Mouse (Mus musculus): ENCODE results near the gene Dnaja4. TPM values are rescaled to one million over a fixed set of nuclear protein-coding genes. Genes with fewer than 3 reads are reported as not detected.

Gene Dnaja4
- polyA plus RNA-seq (2016; fragmentation: Nextera tagmentation; extraction: Ambion mirVana), result 3.2 and 3.5 TPM in 2 replicates

DNA sequence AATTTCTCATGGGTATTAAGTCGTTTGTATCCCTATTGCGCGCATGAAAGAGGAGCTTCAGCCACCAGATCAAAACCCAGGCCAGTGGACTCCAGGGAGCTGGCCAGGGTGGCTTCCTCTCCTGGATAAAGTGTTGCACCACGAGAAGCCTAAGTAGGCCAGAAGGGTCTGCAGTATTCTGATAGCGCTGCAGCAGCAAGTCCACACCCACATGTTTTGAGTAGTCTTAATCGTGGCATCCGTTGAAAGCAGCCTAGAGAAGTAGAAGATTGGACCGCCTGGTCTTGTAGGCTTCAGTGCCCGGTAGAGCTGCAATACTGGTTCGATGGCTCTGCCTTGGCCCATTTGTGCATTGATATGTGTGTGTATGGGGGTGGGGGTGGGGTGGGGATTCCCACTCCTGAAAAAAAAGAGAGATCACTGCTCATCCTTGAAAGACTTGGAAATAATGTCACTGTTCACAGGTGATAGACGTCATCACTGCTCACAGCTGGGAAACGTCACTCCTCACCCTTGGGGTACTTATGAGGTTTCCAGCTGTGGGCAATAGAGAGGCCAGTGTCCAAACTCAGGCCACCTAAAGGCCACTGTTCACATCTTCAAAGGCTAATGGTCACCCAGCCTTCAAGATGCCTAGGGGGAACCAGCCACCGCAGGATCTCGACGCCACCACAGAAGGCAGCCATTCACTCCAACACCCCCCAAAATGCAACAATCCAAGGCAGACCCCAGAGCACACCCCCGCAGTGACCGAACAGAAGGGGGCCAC is at the start of gene Dnaja4:
Gene Dnaja4, plus strand, starts transcription at position 556 of the 769 bp plus-strand sequence.
- H3K4me3 ChIP-seq, result peak within 1 kb of the TSS; percentile 80
- H3K9me3 ChIP-seq, result no peaks in the 10 kb centered on the region
- peaks cover 24% of the 10 kb centered on the region for H3K4me1 ChIP-seq
- 67% methylated on average over 17 of the region's 17 CpGs for WGBS
- H3K27ac ChIP-seq (replicated peaks), result peak within 1 kb of the TSS; percentile 84
- DNase-seq (ENCODE audit: low spot score), result no peak
- no peaks in the 10 kb centered on the region for H3K36me3 ChIP-seq (replicated peaks)
- H3K27me3 ChIP-seq (replicated peaks; ENCODE audit: low read depth, poor library complexity, severe bottlenecking), result peaks cover 77% of the 10 kb centered on the region

DNA sequence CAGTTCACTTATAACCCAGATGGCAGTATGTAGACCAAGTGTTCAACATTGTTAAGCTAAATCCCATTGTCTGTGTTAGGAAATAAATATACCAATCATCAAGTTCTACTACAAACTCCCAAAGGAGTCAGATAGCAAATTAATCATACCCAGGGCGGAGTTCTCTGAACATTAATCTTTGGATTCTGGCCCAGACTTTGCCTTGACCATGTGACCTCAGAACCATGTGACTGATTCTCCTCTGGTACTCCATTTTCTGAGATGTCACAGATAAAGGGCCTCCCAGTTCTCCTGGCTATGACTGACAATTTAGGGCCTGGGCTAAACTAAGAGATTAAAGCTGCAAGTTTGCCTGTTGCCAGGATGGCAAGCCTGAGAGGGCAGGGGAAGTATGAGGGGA is 49.3 kb upstream of the Dnaja4 start:
- no peaks in the 10 kb centered on the region for H3K4me1 ChIP-seq
- no peaks in the 10 kb centered on the region for H3K27me3 ChIP-seq (replicated peaks; ENCODE audit: low read depth, poor library complexity, severe bottlenecking)
- WGBS, result 91% methylated on average over 1 of the region's 1 CpGs
- H3K4me3 ChIP-seq, result no peak overlapping the region
- H3K9me3 ChIP-seq, result no peaks in the 10 kb centered on the region
- H3K36me3 ChIP-seq (replicated peaks), result no peaks in the 10 kb centered on the region
- no peak for DNase-seq (ENCODE audit: low spot score)
- H3K27ac ChIP-seq (replicated peaks), result no peak overlapping the region

DNA sequence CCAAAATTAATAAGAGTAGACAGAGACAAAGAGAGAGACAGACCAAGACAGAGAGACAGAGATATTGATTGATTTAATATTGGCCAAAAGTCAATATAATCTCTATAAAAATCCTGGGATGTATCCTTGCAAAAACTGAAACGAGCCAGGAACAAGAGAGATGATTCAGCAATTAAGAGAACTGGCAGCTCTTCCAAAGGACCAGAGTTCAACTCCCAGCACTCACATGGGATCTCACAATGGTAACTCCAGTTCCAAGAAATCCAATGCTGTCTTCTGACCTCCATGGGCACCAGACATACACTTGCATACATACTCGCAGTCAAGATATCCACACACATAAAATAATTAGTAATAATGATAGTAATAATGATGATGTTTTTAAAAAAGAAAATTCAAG is 45.9 kb upstream of the Dnaja4 start:
- H3K36me3 ChIP-seq (replicated peaks), result no peaks in the 10 kb centered on the region
- no peaks in the 10 kb centered on the region for H3K9me3 ChIP-seq
- 81% methylated on average over 2 of the region's 2 CpGs for WGBS
- H3K4me1 ChIP-seq, result no peaks in the 10 kb centered on the region
- DNase-seq (ENCODE audit: low spot score), result no peak
- H3K27ac ChIP-seq (replicated peaks), result no peak overlapping the region
- H3K4me3 ChIP-seq, result no peak overlapping the region
- no peaks in the 10 kb centered on the region for H3K27me3 ChIP-seq (replicated peaks; ENCODE audit: low read depth, poor library complexity, severe bottlenecking)

DNA sequence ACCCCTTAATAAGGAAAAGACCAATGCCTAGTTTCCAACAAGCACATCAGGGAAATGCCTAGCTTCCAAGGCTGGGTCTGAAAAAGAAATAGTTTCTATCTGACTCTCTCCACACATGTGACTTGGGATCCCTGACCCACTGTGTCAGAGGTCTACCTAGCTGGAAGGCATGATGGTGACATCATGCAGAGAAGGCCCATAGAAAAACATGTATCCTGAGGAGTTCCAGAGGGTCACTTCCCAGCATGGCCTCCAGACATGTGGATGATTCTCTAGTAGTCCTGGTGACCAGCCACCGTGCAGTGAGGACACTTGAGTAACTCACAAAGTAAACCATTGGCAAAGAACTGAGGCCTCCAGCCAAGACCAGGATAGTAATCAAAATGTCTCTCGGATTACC is 42.8 kb upstream of the Dnaja4 start:
- Histone ChIP-seq H3K9me3 (no peaks in the 10 kb centered on the region), H3K27me3 (replicated peaks; ENCODE audit: low read depth, poor library complexity, severe bottlenecking) (no peaks in the 10 kb centered on the region), H3K27ac (replicated peaks) (no peak overlapping the region), H3K36me3 (replicated peaks) (no peaks in the 10 kb centered on the region), H3K4me3 (no peak overlapping the region), H3K4me1 (no peaks in the 10 kb centered on the region)
- 77% methylated on average over 2 of the region's 2 CpGs for WGBS
- DNase-seq (ENCODE audit: low spot score), result no peak

DNA sequence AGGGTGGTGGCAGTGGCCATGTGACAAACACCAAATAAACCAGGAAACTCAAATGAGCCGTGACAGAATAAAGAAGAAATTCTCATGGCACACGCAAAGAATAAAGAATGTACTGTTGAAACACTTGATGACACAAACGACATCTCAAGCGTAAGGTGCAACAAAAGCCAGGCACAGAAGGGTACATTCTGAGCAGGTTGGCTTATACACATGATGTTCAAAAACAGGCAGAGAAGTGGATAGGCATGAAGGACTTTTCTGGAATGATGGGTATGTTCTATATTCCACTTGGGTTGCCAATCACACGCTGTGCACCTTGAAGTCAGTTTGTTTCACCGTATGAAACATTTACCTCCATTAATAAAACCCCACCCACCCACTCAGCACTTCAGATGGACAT is 42.3 kb upstream of the Dnaja4 start:
- Histone ChIP-seq H3K9me3 (no peaks in the 10 kb centered on the region), H3K4me1 (peaks cover 3% of the 10 kb centered on the region), H3K27me3 (replicated peaks; ENCODE audit: low read depth, poor library complexity, severe bottlenecking) (no peaks in the 10 kb centered on the region), H3K36me3 (replicated peaks) (no peaks in the 10 kb centered on the region), H3K27ac (replicated peaks) (no peak overlapping the region), H3K4me3 (no peak overlapping the region)
- WGBS, result 89% methylated on average over 6 of the region's 6 CpGs
- DNase-seq (ENCODE audit: low spot score), result no peak

DNA sequence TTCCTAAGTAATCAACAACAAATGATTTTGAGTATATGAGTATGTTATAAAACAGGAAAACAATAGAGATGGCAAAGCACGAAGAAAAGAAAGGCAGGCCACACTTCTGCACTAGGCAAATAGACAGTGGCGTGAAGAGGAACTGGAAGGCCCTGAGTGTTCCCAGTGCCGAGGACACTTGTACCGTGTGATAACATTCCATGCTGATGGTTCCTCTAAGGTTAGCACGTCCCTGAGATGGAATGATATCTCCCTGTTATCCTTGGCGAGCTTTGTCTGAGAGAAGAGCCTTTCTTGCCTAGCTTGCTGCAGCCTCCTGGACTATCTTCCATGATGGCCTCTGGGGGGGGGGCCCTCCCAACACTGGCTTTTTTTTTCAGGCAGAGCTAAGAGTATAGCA is 39.9 kb upstream of the Dnaja4 start:
- Histone ChIP-seq H3K4me1 (peaks cover 14% of the 10 kb centered on the region), H3K27me3 (replicated peaks; ENCODE audit: low read depth, poor library complexity, severe bottlenecking) (no peaks in the 10 kb centered on the region), H3K9me3 (no peaks in the 10 kb centered on the region), H3K36me3 (replicated peaks) (no peaks in the 10 kb centered on the region), H3K4me3 (no peak overlapping the region), H3K27ac (replicated peaks) (no peak overlapping the region)
- DNase-seq (ENCODE audit: low spot score), result no peak
- 88% methylated on average over 6 of the region's 6 CpGs for WGBS

DNA sequence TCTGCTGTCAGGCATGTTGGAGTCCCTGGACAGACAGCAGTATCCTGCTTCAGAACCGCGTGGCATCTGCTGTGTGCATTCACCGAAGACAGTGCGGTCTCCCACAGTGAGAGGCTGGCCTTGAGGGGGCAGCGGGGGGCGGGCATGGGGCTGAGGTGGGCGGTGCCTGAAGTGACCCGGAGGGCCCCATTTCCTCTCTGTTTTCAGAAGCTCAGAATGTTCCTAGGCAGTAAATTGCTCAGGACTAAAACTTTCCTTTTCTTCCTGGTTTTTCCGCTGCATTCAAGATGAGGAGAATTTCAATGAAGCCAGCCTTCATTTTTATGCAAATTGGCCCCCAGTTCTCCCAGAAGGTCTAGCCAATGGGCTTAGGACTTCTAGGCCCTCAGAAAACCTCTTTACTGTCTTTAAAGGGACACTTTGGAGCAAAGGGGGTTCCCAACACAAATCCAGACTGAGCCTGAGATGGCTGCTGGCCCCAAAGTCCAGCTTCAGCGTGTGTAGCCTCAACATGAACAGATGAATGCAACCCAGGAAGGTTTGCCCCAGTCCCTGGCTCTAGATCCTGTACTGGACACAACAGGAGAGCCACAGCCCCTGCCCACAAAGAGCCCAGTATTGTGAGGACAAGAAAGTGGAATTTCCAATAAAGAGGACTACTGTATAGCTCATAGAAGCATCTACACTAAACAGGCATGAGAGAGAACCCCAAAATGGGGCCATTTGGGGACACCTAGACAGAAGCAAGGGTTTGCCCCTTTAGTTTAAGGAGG is 36.9 kb upstream of the Dnaja4 start, which contains the start of gene Acsbg1:
Gene Acsbg1, minus strand, starts transcription at position 266 of the 773 bp plus-strand sequence.
- H3K27me3 ChIP-seq (replicated peaks; ENCODE audit: low read depth, poor library complexity, severe bottlenecking), result no peaks in the 10 kb centered on the region
- peak within 1 kb of the TSS; percentile 38 for H3K4me3 ChIP-seq
- DNase-seq (ENCODE audit: low spot score), result peak; percentile 16
- H3K27ac ChIP-seq (replicated peaks), result peak within 1 kb of the TSS; percentile 63
- H3K9me3 ChIP-seq, result no peaks in the 10 kb centered on the region
- 19% methylated on average over 10 of the region's 10 CpGs for WGBS
- no peaks in the 10 kb centered on the region for H3K36me3 ChIP-seq (replicated peaks)
- H3K4me1 ChIP-seq, result peaks cover 14% of the 10 kb centered on the region

DNA sequence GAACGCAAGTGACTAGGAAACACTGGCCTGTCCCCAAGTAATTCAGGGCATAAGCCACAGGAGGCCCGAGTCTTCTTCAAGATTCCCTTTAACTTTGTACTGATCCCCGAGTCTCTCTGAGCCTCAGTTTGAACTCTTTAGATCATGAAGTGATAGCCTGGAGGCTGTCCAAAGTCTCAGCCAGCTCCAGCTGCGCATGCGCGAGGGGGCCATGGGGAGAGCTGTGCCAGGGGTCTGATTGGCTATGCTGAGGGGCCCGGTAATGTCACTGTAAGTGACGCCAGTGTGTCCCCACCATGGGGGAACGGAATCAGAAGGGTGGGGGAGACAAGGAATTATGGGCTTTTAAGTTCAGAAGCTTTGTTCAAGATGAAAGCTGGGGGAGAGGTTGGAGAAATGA is 34.3 kb upstream of the Dnaja4 start:
- H3K4me1 ChIP-seq, result peaks cover 14% of the 10 kb centered on the region
- no peaks in the 10 kb centered on the region for H3K9me3 ChIP-seq
- 85% methylated on average over 9 of the region's 9 CpGs for WGBS
- no peaks in the 10 kb centered on the region for H3K27me3 ChIP-seq (replicated peaks; ENCODE audit: low read depth, poor library complexity, severe bottlenecking)
- no peak overlapping the region for H3K27ac ChIP-seq (replicated peaks)
- DNase-seq (ENCODE audit: low spot score), result no peak
- H3K4me3 ChIP-seq, result no peak overlapping the region
- no peaks in the 10 kb centered on the region for H3K36me3 ChIP-seq (replicated peaks)

DNA sequence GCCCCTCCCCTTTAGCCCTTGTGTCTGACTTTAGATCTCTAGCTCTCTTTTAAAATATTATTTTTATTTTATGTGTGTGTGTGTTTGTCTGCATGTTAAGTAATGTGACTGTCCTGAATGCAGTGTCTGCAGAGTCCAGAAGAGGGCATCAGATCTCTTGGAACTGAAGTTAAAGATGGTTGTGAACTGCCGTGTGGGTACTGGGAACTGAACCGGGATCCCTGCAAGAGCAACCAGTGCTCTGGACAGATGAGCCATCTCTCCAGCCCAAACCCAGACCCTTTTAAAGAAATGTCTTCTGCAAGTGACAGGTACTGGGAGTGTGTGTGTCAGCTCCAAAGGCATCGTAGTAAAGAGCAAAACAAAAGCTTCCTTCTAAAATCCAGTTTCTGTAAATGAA is 32.6 kb upstream of the Dnaja4 start:
- Histone ChIP-seq H3K36me3 (replicated peaks) (no peaks in the 10 kb centered on the region), H3K27me3 (replicated peaks; ENCODE audit: low read depth, poor library complexity, severe bottlenecking) (no peaks in the 10 kb centered on the region), H3K4me3 (no peak overlapping the region), H3K4me1 (peaks cover 13% of the 10 kb centered on the region), H3K9me3 (no peaks in the 10 kb centered on the region), H3K27ac (replicated peaks) (no peak overlapping the region)
- 90% methylated on average over 3 of the region's 3 CpGs for WGBS
- no peak for DNase-seq (ENCODE audit: low spot score)

DNA sequence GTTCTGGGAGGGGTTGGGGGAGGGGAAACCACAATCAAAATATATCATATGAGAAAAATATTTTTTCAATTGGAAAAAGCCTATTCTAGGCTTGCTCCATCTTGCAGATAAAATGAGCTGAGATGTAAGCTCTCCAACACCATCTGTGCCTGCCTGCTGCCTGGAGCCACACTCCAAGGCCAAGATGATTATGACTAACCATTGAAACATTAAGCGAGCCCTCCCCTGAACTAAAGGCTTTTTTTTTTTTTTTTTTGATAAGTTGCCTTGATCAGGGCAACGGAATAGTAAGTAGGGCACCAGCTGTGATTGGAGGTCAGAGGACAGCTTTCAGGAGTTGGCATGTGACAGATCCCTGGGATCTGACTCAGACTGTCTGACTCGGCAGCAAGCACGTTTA is 30.2 kb upstream of the Dnaja4 start:
- H3K27me3 ChIP-seq (replicated peaks; ENCODE audit: low read depth, poor library complexity, severe bottlenecking), result no peaks in the 10 kb centered on the region
- no peak overlapping the region for H3K27ac ChIP-seq (replicated peaks)
- H3K4me1 ChIP-seq, result no peaks in the 10 kb centered on the region
- WGBS, result 77% methylated on average over 4 of the region's 4 CpGs
- H3K4me3 ChIP-seq, result no peak overlapping the region
- no peak for DNase-seq (ENCODE audit: low spot score)
- no peaks in the 10 kb centered on the region for H3K36me3 ChIP-seq (replicated peaks)
- H3K9me3 ChIP-seq, result no peaks in the 10 kb centered on the region

DNA sequence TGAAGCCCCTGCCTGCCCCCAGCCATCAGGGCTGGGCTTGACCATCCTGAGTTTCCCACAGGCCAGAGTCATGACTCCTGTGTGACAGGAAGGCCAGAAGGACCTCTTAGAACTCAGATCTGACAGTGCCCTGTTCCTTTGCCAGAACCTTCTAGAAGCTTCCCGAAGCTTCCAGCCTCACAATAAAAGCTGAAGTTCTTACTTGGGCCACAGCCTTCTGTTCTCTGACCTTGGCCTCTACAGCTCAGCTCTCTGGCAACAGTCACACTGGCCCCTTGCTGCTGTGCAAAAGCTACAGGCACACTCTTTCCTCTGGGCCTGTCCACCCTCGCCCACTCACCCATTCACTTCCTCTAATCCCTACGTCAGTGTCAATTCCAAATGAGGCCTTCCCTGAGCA is 26.7 kb upstream of the Dnaja4 start:
- no peaks in the 10 kb centered on the region; the same call in 1 of the 2 replicates for H3K4me1 ChIP-seq
- no peak for DNase-seq (ENCODE audit: low spot score)
- H3K36me3 ChIP-seq (replicated peaks), result no peaks in the 10 kb centered on the region
- WGBS, result 88% methylated on average over 3 of the region's 3 CpGs
- H3K27ac ChIP-seq (replicated peaks), result no peak overlapping the region
- no peak overlapping the region for H3K4me3 ChIP-seq
- H3K9me3 ChIP-seq, result no peaks in the 10 kb centered on the region
- 0 out of 2 replicates have a peak, but pooled peaks cover under 1% of the 10 kb centered on the region for H3K27me3 ChIP-seq (replicated peaks; ENCODE audit: low read depth, poor library complexity, severe bottlenecking)

DNA sequence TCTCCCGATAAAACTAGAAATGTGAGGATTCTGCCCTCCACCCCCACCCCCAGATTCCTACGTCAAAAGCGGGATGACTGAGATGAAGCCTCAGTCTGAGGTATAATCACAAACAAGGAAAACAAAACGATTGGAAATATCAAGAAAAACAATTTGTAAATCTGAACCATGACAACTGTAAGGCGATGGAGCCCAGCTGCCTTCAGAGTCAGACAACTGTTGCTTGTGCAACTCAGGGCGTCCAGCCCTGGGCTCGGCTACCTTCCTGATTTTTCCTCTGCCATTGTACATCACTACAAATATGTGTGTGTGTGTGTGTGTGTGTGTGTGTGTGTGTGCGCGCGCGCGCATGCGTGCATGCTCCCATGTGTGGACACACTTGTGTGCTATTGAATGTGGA is 24.8 kb upstream of the Dnaja4 start:
- H3K27me3 ChIP-seq (replicated peaks; ENCODE audit: low read depth, poor library complexity, severe bottlenecking), result peaks cover 7% of the 10 kb centered on the region; the same call in 1 of the 2 replicates
- no peak overlapping the region for H3K4me3 ChIP-seq
- 90% methylated on average over 13 of the region's 13 CpGs for WGBS
- H3K9me3 ChIP-seq, result no peaks in the 10 kb centered on the region
- no peak overlapping the region for H3K27ac ChIP-seq (replicated peaks)
- H3K4me1 ChIP-seq, result no peaks in the 10 kb centered on the region; the same call in 1 of the 2 replicates
- no peaks in the 10 kb centered on the region for H3K36me3 ChIP-seq (replicated peaks)
- DNase-seq (ENCODE audit: low spot score), result no peak

All from embryonic facial prominence, embryonic 10.5 days (tissue).